In genomic region chr15:103241071-103242018, GRCm38 (mm10) we compare ENCODE assay signal across 8 mouse cellular contexts. TPM values are rescaled to one million over a fixed set of nuclear protein-coding genes. Genes with fewer than 3 reads are reported as not detected.
DNase-seq lines count a peak whose midpoint lies in the region; ATAC-seq and TF ChIP-seq lines count a peak whose summit lies in the region.
"Not testable (repeated sequence)": the region's sequence is repeated elsewhere in the genome, so short reads cannot be mapped to it uniquely, and the experiment has no call there.
"Had no signal": no experiment of that assay in that cellular context is flagged by ENCODE, and none has a peak within 500 bp of the region (broad histone marks: within the 10 kb centered on the region; RNA-seq: fewer than 3 reads in every experiment).

No protein-coding gene starts in this region.

- WGBS in embryonic facial prominence, embryonic 12.5 days: 11% methylated on average over 12 of the region's 12 CpGs
- WGBS in hindbrain, embryonic 15.5 days: 11% methylated on average over 12 of the region's 12 CpGs
- 12% methylated on average over 12 of the region's 12 CpGs for WGBS in limb, embryonic 10.5 days
- 8% methylated on average over 12 of the region's 12 CpGs for WGBS in lung, embryonic 14.5 days
- WGBS in neural tube, embryonic 11.5 days: 14% methylated on average over 12 of the region's 12 CpGs

- peak overlapping the region; percentile 87 for H3K9ac ChIP-seq in embryonic facial prominence, embryonic 12.5 days
- peak overlapping the region; percentile 83 for H3K9ac ChIP-seq in hindbrain, embryonic 15.5 days
- H3K9ac ChIP-seq in lung, embryonic 14.5 days: peak overlapping the region; percentile 80
- H3K9ac ChIP-seq in neural tube, embryonic 11.5 days (ENCODE audit: low read length): peak overlapping the region; percentile 86

- H3K27ac ChIP-seq in embryonic facial prominence, embryonic 12.5 days: peak overlapping the region; percentile 94
- peak overlapping the region; percentile 97 for H3K27ac ChIP-seq in hindbrain, embryonic 15.5 days (replicated peaks)
- H3K27ac ChIP-seq in limb, embryonic 10.5 days: peak overlapping the region; percentile 96
- peak overlapping the region; percentile 93 for H3K27ac ChIP-seq in lung, embryonic 14.5 days (ENCODE audit: low read depth)
- peak overlapping the region; percentile 90 for H3K27ac ChIP-seq in neural tube, embryonic 11.5 days (ENCODE audit: low read depth, low read length)

- not testable (repeated sequence) for DNase-seq in G1E (ENCODE audit: low spot score); limb, embryonic 10.5 days (ENCODE audit: low spot score); neural tube, embryonic 11.5 days (ENCODE audit: low spot score)
- DNase-seq in heart, adult 11 months: peak; percentile 83
- peak; percentile 33 for DNase-seq in lung, embryonic 14.5 days

- not testable (repeated sequence) for TF ChIP-seq CTCF in G1E (IDR thresholded peaks at IDR 0.05; ENCODE audit: low read depth, low read length); lung, embryonic 14.5 days (IDR thresholded peaks at IDR 0.05; ENCODE audit: low read depth)

- not testable (repeated sequence) for ATAC-seq in G1E (ENCODE audit: extremely low read depth, insufficient number of reproducible peaks, low FRiP score, poor library complexity, severe bottlenecking); embryonic facial prominence, embryonic 12.5 days (ENCODE audit: insufficient number of reproducible peaks, insufficient read depth, low FRiP score, low TSS enrichment); hindbrain, embryonic 15.5 days (ENCODE audit: low FRiP score, low read depth); lung, embryonic 14.5 days (ENCODE audit: insufficient read depth); neural tube, embryonic 11.5 days (ENCODE audit: insufficient read depth, low FRiP score, low TSS enrichment)

- H3K4me1 ChIP-seq in G1E (ENCODE audit: insufficient read depth, low read depth, low read length): peaks cover 34% of the 10 kb centered on the region
- H3K4me1 ChIP-seq in embryonic facial prominence, embryonic 12.5 days: peaks cover 23% of the 10 kb centered on the region
- peaks cover 60% of the 10 kb centered on the region for H3K4me1 ChIP-seq in hindbrain, embryonic 15.5 days (replicated peaks)
- peaks cover 24% of the 10 kb centered on the region for H3K4me1 ChIP-seq in limb, embryonic 10.5 days
- H3K4me1 ChIP-seq in lung, embryonic 14.5 days (ENCODE audit: insufficient read depth): peaks cover 13% of the 10 kb centered on the region; the same call in 1 of the 2 replicates
- H3K4me1 ChIP-seq in neural tube, embryonic 11.5 days (ENCODE audit: control insufficient read depth, insufficient read depth, low read length): peaks cover 19% of the 10 kb centered on the region

- not testable (repeated sequence) for H3K27me3 ChIP-seq in G1E (ENCODE audit: insufficient read depth, low read length); embryonic facial prominence, embryonic 12.5 days; hindbrain, embryonic 15.5 days; limb, embryonic 10.5 days (ENCODE audit: low read depth, poor library complexity, severe bottlenecking); lung, embryonic 14.5 days (ENCODE audit: insufficient read depth, low read length); neural tube, embryonic 11.5 days (ENCODE audit: control insufficient read depth, insufficient read depth, low read length)

- peak overlapping the region; percentile 76 for H3K4me3 ChIP-seq in G1E (ENCODE audit: low read depth, low read length)
- peak overlapping the region; percentile 61 for H3K4me3 ChIP-seq in embryonic facial prominence, embryonic 12.5 days
- H3K4me3 ChIP-seq in hindbrain, embryonic 15.5 days: peak overlapping the region; percentile 84
- peak overlapping the region; percentile 73 for H3K4me3 ChIP-seq in limb, embryonic 10.5 days
- peak overlapping the region; percentile 60 for H3K4me3 ChIP-seq in lung, embryonic 14.5 days (ENCODE audit: low read depth, low read length)
- H3K4me3 ChIP-seq in neural tube, embryonic 11.5 days (ENCODE audit: low read depth, low read length): peak overlapping the region; percentile 66

- H3K9me3 ChIP-seq in G1E (replicated peaks); embryonic facial prominence, embryonic 12.5 days; hindbrain, embryonic 15.5 days; limb, embryonic 10.5 days (replicated peaks); lung, embryonic 14.5 days (ENCODE audit: low read depth, low read length); neural tube, embryonic 11.5 days (ENCODE audit: control insufficient read depth, low read length): not testable (repeated sequence)

- peak overlapping the region; percentile 94 for H3K4me2 ChIP-seq in embryonic facial prominence, embryonic 12.5 days (replicated peaks)
- H3K4me2 ChIP-seq in hindbrain, embryonic 15.5 days: peak overlapping the region; percentile 82
- H3K4me2 ChIP-seq in lung, embryonic 14.5 days: peak overlapping the region; percentile 82
- H3K4me2 ChIP-seq in neural tube, embryonic 11.5 days (ENCODE audit: low read depth): peak overlapping the region; percentile 82

- peaks cover 54% of the 10 kb centered on the region for H3K36me3 ChIP-seq in G1E (replicated peaks)
- peaks cover 36% of the 10 kb centered on the region for H3K36me3 ChIP-seq in embryonic facial prominence, embryonic 12.5 days
- peaks cover 34% of the 10 kb centered on the region for H3K36me3 ChIP-seq in hindbrain, embryonic 15.5 days
- H3K36me3 ChIP-seq in limb, embryonic 10.5 days: peaks cover 61% of the 10 kb centered on the region
- H3K36me3 ChIP-seq in lung, embryonic 14.5 days (ENCODE audit: insufficient read depth): peaks cover 54% of the 10 kb centered on the region
- peaks cover 13% of the 10 kb centered on the region for H3K36me3 ChIP-seq in neural tube, embryonic 11.5 days (ENCODE audit: control insufficient read depth, insufficient read depth, low read length)

RNA-seq across cellular contexts. Expression of gene Hnrnpa1, which starts 1.1 kb away (rescaled TPM):
- total RNA-seq in G1E (2014; fragmentation: Nextera tagmentation) (379 and 391 TPM in 2 replicates), G1E (2017) (797 and 984 TPM in 2 replicates)
- polyA plus RNA-seq in G1E (2012): 143 and 212 TPM in 2 replicates
- polyA plus RNA-seq in embryonic facial prominence, embryonic 12.5 days (2016; fragmentation: Nextera tagmentation; extraction: Ambion mirVana): 1,204 and 1,244 TPM in 2 replicates
- 629 and 665 TPM in 2 replicates for polyA plus RNA-seq in hindbrain, embryonic 15.5 days (2015; fragmentation: Nextera tagmentation; extraction: Ambion mirVana)
- polyA plus RNA-seq in limb, embryonic 10.5 days (2016; fragmentation: Nextera tagmentation; extraction: Ambion mirVana): 1,775 and 1,966 TPM in 2 replicates
- 1,022 and 1,035 TPM in 2 replicates for polyA plus RNA-seq in lung, embryonic 14.5 days (2014; fragmentation: Nextera tagmentation; extraction: Ambion mirVana)
- polyA plus RNA-seq in neural tube, embryonic 11.5 days (2014; fragmentation: Nextera tagmentation; extraction: Ambion mirVana): 1,373 and 1,392 TPM in 2 replicates

RNA-seq across cellular contexts. Expression of gene Cbx5, which starts 1.7 kb away (rescaled TPM):
- total RNA-seq in G1E (2014; fragmentation: Nextera tagmentation): 261 and 300 TPM in 2 replicates
- 215 and 278 TPM in 2 replicates for total RNA-seq in G1E (2017)
- polyA plus RNA-seq in G1E (2012): 7.0 and 9.5 TPM in 2 replicates
- polyA plus RNA-seq in embryonic facial prominence, embryonic 12.5 days (2016; fragmentation: Nextera tagmentation; extraction: Ambion mirVana): 173 and 176 TPM in 2 replicates
- 127 and 137 TPM in 2 replicates for polyA plus RNA-seq in hindbrain, embryonic 15.5 days (2015; fragmentation: Nextera tagmentation; extraction: Ambion mirVana)
- 191 and 215 TPM in 2 replicates for polyA plus RNA-seq in limb, embryonic 10.5 days (2016; fragmentation: Nextera tagmentation; extraction: Ambion mirVana)
- 144 and 151 TPM in 2 replicates for polyA plus RNA-seq in lung, embryonic 14.5 days (2014; fragmentation: Nextera tagmentation; extraction: Ambion mirVana)
- 187 and 189 TPM in 2 replicates for polyA plus RNA-seq in neural tube, embryonic 11.5 days (2014; fragmentation: Nextera tagmentation; extraction: Ambion mirVana)

RNA-seq across cellular contexts. Expression of gene Nfe2, which starts 16.9 kb away (rescaled TPM):
- 254 and 313 TPM in 2 replicates for total RNA-seq in G1E (2014; fragmentation: Nextera tagmentation)
- total RNA-seq in G1E (2017): 177 TPM in 2 replicates
- polyA plus RNA-seq in G1E (2012): 151 and 155 TPM in 2 replicates
- polyA plus RNA-seq in embryonic facial prominence, embryonic 12.5 days (2016; fragmentation: Nextera tagmentation; extraction: Ambion mirVana): 4.9 and 5.2 TPM in 2 replicates
- 0.58 and 0.89 TPM in 2 replicates for polyA plus RNA-seq in hindbrain, embryonic 15.5 days (2015; fragmentation: Nextera tagmentation; extraction: Ambion mirVana)
- polyA plus RNA-seq in limb, embryonic 10.5 days (2016; fragmentation: Nextera tagmentation; extraction: Ambion mirVana): 5.9 and 6.1 TPM in 2 replicates
- 3.9 TPM in 2 replicates for polyA plus RNA-seq in lung, embryonic 14.5 days (2014; fragmentation: Nextera tagmentation; extraction: Ambion mirVana)
- 6.5 and 7.3 TPM in 2 replicates for polyA plus RNA-seq in neural tube, embryonic 11.5 days (2014; fragmentation: Nextera tagmentation; extraction: Ambion mirVana)
- total RNA-seq: gastrocnemius, postnatal 36 days had no signal

RNA-seq across cellular contexts. Expression of gene Copz1, which starts 31.2 kb away (rescaled TPM):
- total RNA-seq in G1E (2014; fragmentation: Nextera tagmentation) (494 and 507 TPM in 2 replicates), G1E (2017) (182 and 184 TPM in 2 replicates)
- 72.4 and 97.2 TPM in 2 replicates for polyA plus RNA-seq in G1E (2012)
- 257 and 268 TPM in 2 replicates for polyA plus RNA-seq in embryonic facial prominence, embryonic 12.5 days (2016; fragmentation: Nextera tagmentation; extraction: Ambion mirVana)
- 200 and 208 TPM in 2 replicates for polyA plus RNA-seq in hindbrain, embryonic 15.5 days (2015; fragmentation: Nextera tagmentation; extraction: Ambion mirVana)
- polyA plus RNA-seq in limb, embryonic 10.5 days (2016; fragmentation: Nextera tagmentation; extraction: Ambion mirVana): 305 and 309 TPM in 2 replicates
- 304 and 306 TPM in 2 replicates for polyA plus RNA-seq in lung, embryonic 14.5 days (2014; fragmentation: Nextera tagmentation; extraction: Ambion mirVana)
- 307 and 317 TPM in 2 replicates for polyA plus RNA-seq in neural tube, embryonic 11.5 days (2014; fragmentation: Nextera tagmentation; extraction: Ambion mirVana)

Comparison
In these comparisons a context has a peak if more than half of its experiments do, and no peak if none do; other contexts are left out.
1. RNA of gene Cbx5, which starts 1.7 kb away (polyA plus RNA-seq): 191 to 215 TPM in limb, embryonic 10.5 days, 187 to 189 TPM in neural tube, embryonic 11.5 days, 173 to 176 TPM in embryonic facial prominence, embryonic 12.5 days, 144 to 151 TPM in lung, embryonic 14.5 days and 127 to 137 TPM in hindbrain, embryonic 15.5 days; 7.0 to 9.5 TPM in G1E; every median in the first group is over 10 times any median in the second.
2. RNA of gene Nfe2, which starts 16.9 kb away (polyA plus RNA-seq): 151 to 155 TPM in G1E; 6.5 to 7.3 TPM in neural tube, embryonic 11.5 days, 5.9 to 6.1 TPM in limb, embryonic 10.5 days, 4.9 to 5.2 TPM in embryonic facial prominence, embryonic 12.5 days, 3.9 TPM in lung, embryonic 14.5 days and 0.58 to 0.89 TPM in hindbrain, embryonic 15.5 days; every median in the first group is over 10 times any median in the second.
3. Peak in every context shown above with its lines, with median percentiles within 50 percentile points of each other: H3K4me3 ChIP-seq, H3K27ac ChIP-seq, H3K4me2 ChIP-seq and H3K9ac ChIP-seq.